Mouse (Mus musculus): ENCODE results near the gene Arnt2. TPM values are rescaled to one million over a fixed set of nuclear protein-coding genes. Genes with fewer than 3 reads are reported as not detected.
A peak's percentile ranks its signal among the peaks of the same experiment; 100 is the strongest.

The Arnt2 gene
- 0.04 and 0.15 TPM in 2 replicates for polyA plus RNA-seq (2015; fragmentation: Nextera tagmentation; extraction: Ambion mirVana)

GRCm38 (mm10) chr7:84409896-84410521, at the start of gene Arnt2:
Gene Arnt2, minus strand, starts transcription at chr7:84410176.
- 1% methylated on average over 46 of the region's 69 CpGs for WGBS (ENCODE audit: insufficient replicate concordance)
- ATAC-seq (ENCODE audit: low read depth) = no peak
- peaks cover 33% of the 10 kb centered on the region for H3K27me3 ChIP-seq (ENCODE audit: control insufficient read depth, insufficient read depth, low read depth, low read length)
- H3K9me3 ChIP-seq (replicated peaks; ENCODE audit: control insufficient read depth, low read length) = no peaks in the 10 kb centered on the region
- no peak within 1 kb of the TSS for H3K27ac ChIP-seq (ENCODE audit: low read length)
- H3K4me2 ChIP-seq (ENCODE audit: low read depth, low read length) = peak within 1 kb of the TSS; percentile 51
- H3K36me3 ChIP-seq (ENCODE audit: control insufficient read depth, insufficient read depth) = no peaks in the 10 kb centered on the region
- H3K4me3 ChIP-seq (ENCODE audit: low read depth, low read length) = peak within 1 kb of the TSS; percentile 46
- no peaks in the 10 kb centered on the region for H3K4me1 ChIP-seq (ENCODE audit: control insufficient read depth, low read depth, low read length)
- H3K9ac ChIP-seq (ENCODE audit: low read depth, low read length) = no peak within 1 kb of the TSS

DNA sequence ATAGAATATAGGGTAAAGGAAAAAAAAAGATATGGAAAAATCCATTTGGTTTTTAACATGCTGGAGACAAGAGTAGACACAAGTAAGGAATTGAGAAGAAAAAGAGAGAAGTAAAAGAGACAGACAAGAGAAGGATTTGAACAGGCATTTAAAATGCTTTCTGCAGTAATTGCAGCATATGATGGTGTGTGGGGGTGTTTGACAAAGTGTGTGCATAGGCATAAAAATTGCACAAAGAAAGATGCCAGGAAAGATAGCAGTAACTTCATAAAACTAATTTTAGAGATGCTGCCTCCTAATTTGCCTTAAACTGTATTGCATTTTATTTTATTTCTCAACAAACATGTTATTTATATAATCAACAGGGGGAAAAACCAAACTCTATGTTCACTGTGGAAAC, 41.7 kb upstream of the Arnt2 start:
- Histone ChIP-seq H3K4me3 (ENCODE audit: low read depth, low read length) (no peak overlapping the region), H3K4me2 (ENCODE audit: low read depth, low read length) (no peak overlapping the region), H3K27me3 (ENCODE audit: control insufficient read depth, insufficient read depth, low read depth, low read length) (no peaks in the 10 kb centered on the region), H3K9me3 (replicated peaks; ENCODE audit: control insufficient read depth, low read length) (no peaks in the 10 kb centered on the region), H3K27ac (ENCODE audit: low read length) (no peak overlapping the region), H3K4me1 (ENCODE audit: control insufficient read depth, low read depth, low read length) (no peaks in the 10 kb centered on the region), H3K9ac (ENCODE audit: low read depth, low read length) (no peak overlapping the region), H3K36me3 (ENCODE audit: control insufficient read depth, insufficient read depth) (no peaks in the 10 kb centered on the region)
- no peak for ATAC-seq (ENCODE audit: low read depth)

DNA sequence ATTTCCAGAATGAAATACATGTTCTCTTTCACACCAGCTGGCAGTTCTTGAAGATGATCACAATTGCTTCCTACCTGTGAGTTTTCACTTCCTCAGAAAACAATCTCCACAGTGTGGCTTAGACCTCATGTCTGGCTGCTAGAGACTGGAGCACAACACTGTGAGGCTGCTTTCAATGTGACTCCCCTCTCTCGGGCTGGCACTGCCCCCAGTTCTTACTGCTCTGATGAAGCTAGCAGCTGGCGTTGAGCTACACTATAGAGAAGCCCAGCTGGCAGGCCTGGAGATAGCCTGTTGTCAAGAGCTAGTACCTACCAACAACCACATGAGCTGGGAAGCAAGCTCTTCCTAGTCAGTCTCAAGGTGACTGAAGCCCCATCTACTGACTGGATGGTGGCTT, 39.1 kb upstream of the Arnt2 start:
- no peaks in the 10 kb centered on the region for H3K4me1 ChIP-seq (ENCODE audit: control insufficient read depth, low read depth, low read length)
- no peaks in the 10 kb centered on the region for H3K9me3 ChIP-seq (replicated peaks; ENCODE audit: control insufficient read depth, low read length)
- 37% methylated on average over 2 of the region's 2 CpGs for WGBS (ENCODE audit: insufficient replicate concordance)
- no peaks in the 10 kb centered on the region for H3K27me3 ChIP-seq (ENCODE audit: control insufficient read depth, insufficient read depth, low read depth, low read length)
- no peak overlapping the region for H3K4me3 ChIP-seq (ENCODE audit: low read depth, low read length)
- H3K4me2 ChIP-seq (ENCODE audit: low read depth, low read length) = no peak overlapping the region
- ATAC-seq (ENCODE audit: low read depth) = no peak
- no peak overlapping the region for H3K9ac ChIP-seq (ENCODE audit: low read depth, low read length)
- no peak overlapping the region for H3K27ac ChIP-seq (ENCODE audit: low read length)
- no peaks in the 10 kb centered on the region for H3K36me3 ChIP-seq (ENCODE audit: control insufficient read depth, insufficient read depth)

DNA sequence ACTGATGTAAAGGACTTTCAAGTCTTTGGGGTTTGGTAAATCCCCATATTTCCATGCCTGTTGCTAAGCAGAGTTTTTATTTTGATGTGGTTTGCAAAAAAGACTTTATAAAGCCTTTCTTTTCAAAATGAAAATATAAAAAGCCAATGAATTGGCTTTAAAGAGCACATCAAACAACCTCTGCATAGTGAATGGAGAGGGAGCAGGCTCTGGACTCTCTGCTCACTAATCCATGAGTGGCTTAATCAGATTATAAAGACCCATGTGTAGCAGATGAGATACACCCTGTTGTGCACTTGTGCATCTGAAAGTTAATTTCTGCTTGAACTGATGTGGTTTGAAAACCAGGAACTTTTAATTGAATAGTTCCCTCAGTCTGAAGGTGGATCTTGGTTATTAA, 38.5 kb upstream of the Arnt2 start:
- H3K27ac ChIP-seq (ENCODE audit: low read length) = no peak overlapping the region
- H3K4me1 ChIP-seq (ENCODE audit: control insufficient read depth, low read depth, low read length) = no peaks in the 10 kb centered on the region
- no peaks in the 10 kb centered on the region for H3K27me3 ChIP-seq (ENCODE audit: control insufficient read depth, insufficient read depth, low read depth, low read length)
- H3K4me3 ChIP-seq (ENCODE audit: low read depth, low read length) = no peak overlapping the region
- H3K4me2 ChIP-seq (ENCODE audit: low read depth, low read length) = no peak overlapping the region
- H3K9ac ChIP-seq (ENCODE audit: low read depth, low read length) = no peak overlapping the region
- no peaks in the 10 kb centered on the region for H3K9me3 ChIP-seq (replicated peaks; ENCODE audit: control insufficient read depth, low read length)
- no peak for ATAC-seq (ENCODE audit: low read depth)
- H3K36me3 ChIP-seq (ENCODE audit: control insufficient read depth, insufficient read depth) = no peaks in the 10 kb centered on the region

GRCm38 (mm10) chr7:84447740-84448435, 37.9 kb upstream of the Arnt2 start:
- Histone ChIP-seq H3K27ac (ENCODE audit: low read length) (no peak overlapping the region), H3K27me3 (ENCODE audit: control insufficient read depth, insufficient read depth, low read depth, low read length) (no peaks in the 10 kb centered on the region), H3K4me3 (ENCODE audit: low read depth, low read length) (no peak overlapping the region), H3K9me3 (replicated peaks; ENCODE audit: control insufficient read depth, low read length) (no peaks in the 10 kb centered on the region), H3K4me1 (ENCODE audit: control insufficient read depth, low read depth, low read length) (no peaks in the 10 kb centered on the region), H3K9ac (ENCODE audit: low read depth, low read length) (no peak overlapping the region), H3K4me2 (ENCODE audit: low read depth, low read length) (no peak overlapping the region), H3K36me3 (ENCODE audit: control insufficient read depth, insufficient read depth) (no peaks in the 10 kb centered on the region)
- WGBS (ENCODE audit: insufficient replicate concordance) = 65% methylated on average over 5 of the region's 5 CpGs
- no peak for ATAC-seq (ENCODE audit: low read depth)

GRCm38 (mm10) chr7:84447060-84447459, 37.1 kb upstream of the Arnt2 start:
- 24% methylated on average over 4 of the region's 4 CpGs for WGBS (ENCODE audit: insufficient replicate concordance)
- Histone ChIP-seq H3K4me2 (ENCODE audit: low read depth, low read length) (no peak overlapping the region), H3K27ac (ENCODE audit: low read length) (no peak overlapping the region), H3K36me3 (ENCODE audit: control insufficient read depth, insufficient read depth) (no peaks in the 10 kb centered on the region), H3K27me3 (ENCODE audit: control insufficient read depth, insufficient read depth, low read depth, low read length) (no peaks in the 10 kb centered on the region), H3K4me3 (ENCODE audit: low read depth, low read length) (no peak overlapping the region), H3K4me1 (ENCODE audit: control insufficient read depth, low read depth, low read length) (no peaks in the 10 kb centered on the region), H3K9ac (ENCODE audit: low read depth, low read length) (no peak overlapping the region), H3K9me3 (replicated peaks; ENCODE audit: control insufficient read depth, low read length) (no peaks in the 10 kb centered on the region)
- ATAC-seq (ENCODE audit: low read depth) = no peak

DNA sequence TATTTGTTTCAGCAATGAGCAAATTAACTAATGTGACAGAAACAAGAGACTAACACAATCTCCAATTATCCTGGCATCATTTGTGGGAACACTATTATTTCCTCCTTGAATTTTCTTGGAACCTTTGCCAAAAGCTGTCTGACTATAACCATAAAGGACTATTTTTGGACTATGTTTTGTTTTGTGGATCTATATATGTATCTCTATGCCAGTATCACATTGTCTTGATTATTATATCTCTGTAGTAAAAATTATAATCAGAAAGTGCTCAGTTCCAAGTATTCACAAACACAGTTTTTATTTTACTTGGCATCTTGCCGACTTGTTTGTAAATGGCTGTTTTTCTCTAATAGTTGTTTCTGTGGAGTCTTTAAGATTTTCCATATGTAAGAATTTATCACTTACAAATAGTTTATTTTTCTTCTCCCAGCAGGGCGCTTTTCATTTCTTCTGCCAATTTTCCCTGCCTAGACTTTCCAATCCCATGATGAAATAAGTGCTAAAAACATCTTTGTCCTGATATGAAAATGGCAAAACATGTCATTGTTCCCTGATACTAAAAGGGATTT, 32.5 kb upstream of the Arnt2 start:
- no peak overlapping the region for H3K4me3 ChIP-seq (ENCODE audit: low read depth, low read length)
- H3K4me1 ChIP-seq (ENCODE audit: control insufficient read depth, low read depth, low read length) = no peaks in the 10 kb centered on the region
- H3K9ac ChIP-seq (ENCODE audit: low read depth, low read length) = no peak overlapping the region
- no peak overlapping the region for H3K4me2 ChIP-seq (ENCODE audit: low read depth, low read length)
- no peaks in the 10 kb centered on the region for H3K9me3 ChIP-seq (replicated peaks; ENCODE audit: control insufficient read depth, low read length)
- no peaks in the 10 kb centered on the region for H3K36me3 ChIP-seq (ENCODE audit: control insufficient read depth, insufficient read depth)
- 68% methylated on average over 2 of the region's 2 CpGs for WGBS (ENCODE audit: insufficient replicate concordance)
- H3K27me3 ChIP-seq (ENCODE audit: control insufficient read depth, insufficient read depth, low read depth, low read length) = no peaks in the 10 kb centered on the region
- ATAC-seq (ENCODE audit: low read depth) = no peak
- H3K27ac ChIP-seq (ENCODE audit: low read length) = no peak overlapping the region

DNA sequence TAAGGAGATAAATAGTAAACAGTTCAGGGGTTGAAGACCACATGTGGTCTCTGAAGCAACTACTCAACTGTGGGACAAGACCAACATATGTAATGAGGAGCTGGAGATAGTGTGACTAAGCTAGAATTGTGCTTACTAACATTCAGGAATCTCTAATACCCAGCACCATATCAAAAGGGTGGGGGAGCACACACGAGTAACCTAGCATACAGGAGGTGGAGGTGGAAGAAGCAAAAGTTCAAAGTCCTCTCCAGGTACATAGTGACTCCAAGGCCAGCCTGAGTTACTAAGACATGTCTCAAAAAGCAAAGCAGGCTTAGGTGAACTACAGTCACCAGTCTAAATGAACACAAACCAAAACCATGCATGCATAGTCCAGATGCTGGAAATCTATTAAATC, 29.6 kb upstream of the Arnt2 start:
- Histone ChIP-seq H3K27me3 (ENCODE audit: control insufficient read depth, insufficient read depth, low read depth, low read length) (no peaks in the 10 kb centered on the region), H3K9ac (ENCODE audit: low read depth, low read length) (no peak overlapping the region), H3K4me1 (ENCODE audit: control insufficient read depth, low read depth, low read length) (no peaks in the 10 kb centered on the region), H3K9me3 (replicated peaks; ENCODE audit: control insufficient read depth, low read length) (no peaks in the 10 kb centered on the region), H3K4me3 (ENCODE audit: low read depth, low read length) (no peak overlapping the region), H3K4me2 (ENCODE audit: low read depth, low read length) (no peak overlapping the region), H3K27ac (ENCODE audit: low read length) (no peak overlapping the region), H3K36me3 (ENCODE audit: control insufficient read depth, insufficient read depth) (no peaks in the 10 kb centered on the region)
- 31% methylated on average over 1 of the region's 1 CpGs for WGBS (ENCODE audit: insufficient replicate concordance)
- ATAC-seq (ENCODE audit: low read depth) = no peak

DNA sequence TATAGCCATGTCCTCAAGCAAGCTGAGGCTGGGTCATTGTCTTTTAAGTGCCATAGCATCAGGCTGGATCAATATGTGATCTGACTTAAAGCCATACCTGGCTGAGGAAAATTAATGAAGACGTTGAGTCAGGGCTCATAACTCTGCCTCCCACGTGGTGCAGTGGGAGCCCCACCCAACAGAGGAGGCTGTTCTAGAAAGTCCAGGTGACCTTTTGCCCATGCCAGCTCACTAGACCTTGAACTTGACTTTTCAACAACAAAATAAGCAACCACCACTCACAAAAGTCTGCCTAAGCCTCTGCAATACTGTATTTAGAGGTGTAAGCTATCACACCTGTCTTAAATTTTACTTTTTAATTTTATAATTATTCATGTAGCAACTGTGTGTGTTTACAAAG, 24.9 kb upstream of the Arnt2 start:
- Histone ChIP-seq H3K9me3 (replicated peaks; ENCODE audit: control insufficient read depth, low read length) (no peaks in the 10 kb centered on the region), H3K27me3 (ENCODE audit: control insufficient read depth, insufficient read depth, low read depth, low read length) (no peaks in the 10 kb centered on the region), H3K4me3 (ENCODE audit: low read depth, low read length) (no peak overlapping the region), H3K27ac (ENCODE audit: low read length) (no peak overlapping the region), H3K4me2 (ENCODE audit: low read depth, low read length) (no peak overlapping the region), H3K36me3 (ENCODE audit: control insufficient read depth, insufficient read depth) (no peaks in the 10 kb centered on the region), H3K9ac (ENCODE audit: low read depth, low read length) (no peak overlapping the region), H3K4me1 (ENCODE audit: control insufficient read depth, low read depth, low read length) (no peaks in the 10 kb centered on the region)
- no peak for ATAC-seq (ENCODE audit: low read depth)
- whole genome bisulfite sequencing (ENCODE audit: insufficient replicate concordance) = 38% methylated on average over 2 of the region's 2 CpGs

Measured in liver, embryonic 16.5 days (tissue).